ENCODE assay signal across 8 mouse cellular contexts in the genomic region with DNA sequence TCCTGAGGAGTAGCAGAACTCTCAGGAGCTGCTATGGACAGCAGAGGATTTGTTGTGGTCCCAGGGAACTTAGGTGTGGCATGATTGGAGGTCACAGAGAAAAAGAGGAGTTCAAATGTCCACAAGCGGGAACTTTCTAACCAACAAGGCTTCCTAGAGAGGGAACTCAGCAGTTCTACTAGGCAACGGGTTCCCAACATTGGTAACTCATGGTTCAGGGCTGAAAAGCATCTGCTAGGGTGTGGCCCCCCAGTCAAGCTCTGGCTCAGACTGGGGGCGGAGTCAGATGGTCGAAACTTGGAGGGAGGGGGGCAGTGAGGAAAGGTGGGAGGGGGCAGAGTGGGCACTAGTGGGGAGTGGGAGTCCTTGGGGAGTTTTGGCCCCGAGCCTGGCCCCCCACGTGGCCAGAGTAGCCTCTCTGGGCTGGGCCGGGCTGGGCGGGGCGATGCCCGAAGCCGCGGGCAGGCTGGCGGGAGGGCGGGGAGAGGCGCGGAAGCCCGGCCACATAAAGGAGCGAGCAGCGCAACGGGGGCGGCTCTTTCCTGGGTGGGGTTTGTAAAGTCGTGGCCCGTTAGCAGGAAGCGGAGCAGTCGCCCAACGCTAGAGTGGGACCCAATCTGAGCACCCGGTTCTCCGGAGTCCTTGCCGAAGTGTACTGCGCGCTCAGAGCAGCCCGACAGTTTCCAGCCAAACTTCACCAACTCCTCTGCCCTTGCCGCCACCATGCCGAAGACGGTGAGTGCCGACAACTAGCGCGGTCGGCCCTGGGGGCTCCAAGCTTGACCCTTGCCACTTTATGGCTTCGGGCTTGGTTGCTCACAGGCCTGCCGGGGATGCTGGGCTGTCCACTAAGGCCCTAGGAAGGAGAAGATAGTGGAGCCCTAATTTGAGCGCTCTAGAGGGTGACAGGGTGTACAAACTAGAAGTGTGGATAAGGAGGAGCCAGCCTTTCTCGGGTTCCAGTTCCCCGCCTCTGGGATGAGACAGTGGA. TPM values are rescaled to one million over a fixed set of nuclear protein-coding genes. Genes with fewer than 3 reads are reported as not detected.
DNase-seq lines count a peak whose midpoint lies in the region; ATAC-seq and TF ChIP-seq lines count a peak whose summit lies in the region.

Msn (plus strand) TSS at position 534 of the 991 bp plus-strand sequence.

- H3K4me1 ChIP-seq in G1E (ENCODE audit: insufficient read depth, low read depth, low read length): peaks cover 31% of the 10 kb centered on the region
- no peaks in the 10 kb centered on the region for H3K4me1 ChIP-seq in forebrain, embryonic 15.5 days
- no peaks in the 10 kb centered on the region for H3K4me1 ChIP-seq in lung, embryonic 14.5 days (ENCODE audit: insufficient read depth)
- no peaks in the 10 kb centered on the region for H3K4me1 ChIP-seq in neural tube, embryonic 15.5 days

- H3K27ac ChIP-seq in forebrain, embryonic 15.5 days (replicated peaks): no peak within 1 kb of the TSS
- H3K27ac ChIP-seq in lung, embryonic 14.5 days (ENCODE audit: low read depth): peak within 1 kb of the TSS; percentile 82
- H3K27ac ChIP-seq in neural tube, embryonic 15.5 days (replicated peaks): peak within 1 kb of the TSS; percentile 48; the same call in 1 of the 2 replicates

- ATAC-seq in G1E (ENCODE audit: extremely low read depth, insufficient number of reproducible peaks, low FRiP score, poor library complexity, severe bottlenecking): peak; percentile 62
- ATAC-seq in forebrain, embryonic 15.5 days (replicated peaks): peak; percentile 77
- ATAC-seq in lung, embryonic 14.5 days (ENCODE audit: insufficient read depth): peak; percentile 89
- ATAC-seq in neural tube, embryonic 15.5 days (ENCODE audit: low FRiP score): peak; percentile 65

- H3K36me3 ChIP-seq in G1E (replicated peaks): peaks cover 14% of the 10 kb centered on the region
- H3K36me3 ChIP-seq in forebrain, embryonic 15.5 days: no peaks in the 10 kb centered on the region
- H3K36me3 ChIP-seq in lung, embryonic 14.5 days (ENCODE audit: insufficient read depth): no peaks in the 10 kb centered on the region
- H3K36me3 ChIP-seq in neural tube, embryonic 15.5 days: no peaks in the 10 kb centered on the region

- H3K9me3 ChIP-seq in G1E (replicated peaks): no peaks in the 10 kb centered on the region
- H3K9me3 ChIP-seq in forebrain, embryonic 15.5 days: no peaks in the 10 kb centered on the region
- no peaks in the 10 kb centered on the region for H3K9me3 ChIP-seq in lung, embryonic 14.5 days (ENCODE audit: low read depth, low read length)
- H3K9me3 ChIP-seq in neural tube, embryonic 15.5 days (replicated peaks): no peaks in the 10 kb centered on the region

- H3K27me3 ChIP-seq in G1E (ENCODE audit: insufficient read depth, low read length): no peaks in the 10 kb centered on the region
- H3K27me3 ChIP-seq in forebrain, embryonic 15.5 days: no peaks in the 10 kb centered on the region
- H3K27me3 ChIP-seq in lung, embryonic 14.5 days (ENCODE audit: insufficient read depth, low read length): no peaks in the 10 kb centered on the region
- no peaks in the 10 kb centered on the region for H3K27me3 ChIP-seq in neural tube, embryonic 15.5 days (replicated peaks)

- H3K9ac ChIP-seq in forebrain, embryonic 15.5 days (replicated peaks): peak within 1 kb of the TSS; percentile 29
- peak within 1 kb of the TSS; percentile 70 for H3K9ac ChIP-seq in lung, embryonic 14.5 days
- H3K9ac ChIP-seq in neural tube, embryonic 15.5 days (replicated peaks): peak within 1 kb of the TSS; percentile 20; the same call in 1 of the 2 replicates

- peak; percentile 52 for DNase-seq in G1E (ENCODE audit: low spot score)
- DNase-seq in c-Kit-positive CD71-positive TER-119-negative erythroid progenitor cells, embryonic 14.5 days (ENCODE audit: low read depth): peak; percentile 50
- peak; percentile 73 to 79 for DNase-seq in heart, postnatal 14 days
- DNase-seq in large intestine, adult 2 months (ENCODE audit: low read depth, low spot score): peak; percentile 1
- peak; percentile 79 for DNase-seq in lung, embryonic 14.5 days
- DNase-seq in thymus, adult 18-20 months: peak; percentile 66 to 76

- intact Hi-C loops in heart, postnatal 14 days (cut with DNase I): loop anchor here (2.0 to 5.0 kb wide), 3 partner anchors 36 to 75 kb away; no protein-coding TSS in a partner anchor

- no peak for TF ChIP-seq CTCF in G1E (IDR thresholded peaks at IDR 0.05; ENCODE audit: low read depth, low read length)
- no peak for TF ChIP-seq CTCF in lung, embryonic 14.5 days (IDR thresholded peaks at IDR 0.05; ENCODE audit: low read depth)

- peak within 1 kb of the TSS; percentile 66 for H3K4me2 ChIP-seq in forebrain, embryonic 15.5 days (replicated peaks)
- peak within 1 kb of the TSS; percentile 63 for H3K4me2 ChIP-seq in lung, embryonic 14.5 days
- H3K4me2 ChIP-seq in neural tube, embryonic 15.5 days: peak within 1 kb of the TSS; percentile 71

- WGBS in forebrain, embryonic 15.5 days: 24% methylated on average over 43 of the region's 44 CpGs
- 18% methylated on average over 42 of the region's 44 CpGs for WGBS in large intestine, adult 2 months
- 15% methylated on average over 44 of the region's 44 CpGs for WGBS in lung, embryonic 14.5 days
- 18% methylated on average over 39 of the region's 44 CpGs for WGBS in neural tube, embryonic 15.5 days

- H3K4me3 ChIP-seq in G1E (ENCODE audit: low read depth, low read length): peak within 1 kb of the TSS; percentile 80
- H3K4me3 ChIP-seq in forebrain, embryonic 15.5 days: peak within 1 kb of the TSS; percentile 46
- peak within 1 kb of the TSS; percentile 53 for H3K4me3 ChIP-seq in lung, embryonic 14.5 days (ENCODE audit: low read depth, low read length)
- H3K4me3 ChIP-seq in neural tube, embryonic 15.5 days (replicated peaks): peak within 1 kb of the TSS; percentile 44

RNA-seq across cellular contexts. Expression of gene Msn, which starts in this region (rescaled TPM):
- total RNA-seq in G1E (2014; fragmentation: Nextera tagmentation) (395 and 485 TPM in 2 replicates), G1E (2017) (156 and 234 TPM in 2 replicates)
- polyA plus RNA-seq in G1E (2012): 40.7 and 70.6 TPM in 2 replicates
- polyA plus RNA-seq in forebrain, embryonic 15.5 days (2015; fragmentation: Nextera tagmentation; extraction: Ambion mirVana): 36.7 and 42.4 TPM in 2 replicates
- 100 to 1,000 TPM; 146 to 163 TPM for total RNA-seq in heart, postnatal 14 days (2021)
- 22.3 and 29.4 TPM in 2 replicates for polyA plus RNA-seq in large intestine, adult 2 months (2012; rRNA removed)
- polyA plus RNA-seq in lung, embryonic 14.5 days (2014; fragmentation: Nextera tagmentation; extraction: Ambion mirVana): 173 and 180 TPM in 2 replicates
- polyA plus RNA-seq in neural tube, embryonic 15.5 days (2015; fragmentation: Nextera tagmentation; extraction: Ambion mirVana): 39.5 and 66.4 TPM in 2 replicates

Comparison
In these comparisons a context has a peak if more than half of its experiments do, and no peak if none do; other contexts are left out.
1. DNase-seq: peak in every context shown above with its lines; median percentile 79 in lung, embryonic 14.5 days; 76 in heart, postnatal 14 days; 71 in thymus, adult 18-20 months; 52 in G1E; 50 in c-Kit-positive CD71-positive TER-119-negative erythroid progenitor cells, embryonic 14.5 days; 1 in large intestine, adult 2 months.
2. H3K9ac ChIP-seq: peak in every context shown above with its lines; median percentile 70 in lung, embryonic 14.5 days; 29 in forebrain, embryonic 15.5 days; 20 in neural tube, embryonic 15.5 days.